Mouse (Mus musculus): ENCODE measurements around the gene Hrc. TPM values are rescaled to one million over a fixed set of nuclear protein-coding genes. Genes with fewer than 3 reads are reported as not detected.

The Hrc gene
- total and polyA plus RNA-seq, 2 experiments from 2014 or later = 0.26 to 0.34 TPM

GRCm38 (mm10) chr7:45331502-45331901 is 3.6 kb upstream of the Hrc start:
- 87% methylated on average over 6 of the region's 6 CpGs for WGBS
- peaks cover 5% of the 10 kb centered on the region; the same call in 1 of the 2 replicates for H3K4me1 ChIP-seq (ENCODE audit: insufficient read depth, low read length)
- no peaks in the 10 kb centered on the region for H3K9me3 ChIP-seq (ENCODE audit: low read length)
- DNase-seq (ENCODE audit: low spot score) = no peak
- H3K4me3 ChIP-seq (ENCODE audit: low read length) = no peak overlapping the region
- no peak overlapping the region for H3K4me2 ChIP-seq (ENCODE audit: low read depth, low read length)
- no peak overlapping the region for H3K27ac ChIP-seq
- peak; percentile 37 for TF ChIP-seq CTCF (IDR thresholded peaks at IDR 0.05; ENCODE audit: low read depth)
- no peak for ATAC-seq
- H3K9ac ChIP-seq (replicated peaks; ENCODE audit: low read length) = no peak overlapping the region
- H3K36me3 ChIP-seq (ENCODE audit: insufficient read depth, low read length) = no peaks in the 10 kb centered on the region; the same call in 1 of the 2 replicates
- H3K27me3 ChIP-seq (ENCODE audit: insufficient read depth, low read length) = no peaks in the 10 kb centered on the region

- 2% methylated on average over 21 of the region's 22 CpGs for WGBS
- Histone ChIP-seq H3K9me3 (ENCODE audit: low read length) (no peaks in the 10 kb centered on the region), H3K4me2 (ENCODE audit: low read depth, low read length) (peak overlapping the region; percentile 93), H3K36me3 (ENCODE audit: insufficient read depth, low read length) (no peaks in the 10 kb centered on the region), H3K4me3 (ENCODE audit: low read length) (peak overlapping the region; percentile 61), H3K9ac (replicated peaks; ENCODE audit: low read length) (peak overlapping the region; percentile 68), H3K4me1 (ENCODE audit: insufficient read depth, low read length) (peaks cover 5% of the 10 kb centered on the region; the same call in 1 of the 2 replicates), H3K27ac (peak overlapping the region; percentile 69), H3K27me3 (ENCODE audit: insufficient read depth, low read length) (no peaks in the 10 kb centered on the region)
- no peak for TF ChIP-seq CTCF (IDR thresholded peaks at IDR 0.05; ENCODE audit: low read depth)
- ATAC-seq = peak; percentile 64
- peak; percentile 56 for DNase-seq (ENCODE audit: low spot score)
Observed at GRCm38 (mm10) chr7:45332685-45333425, 2.2 kb upstream of the Hrc start.

GRCm38 (mm10) chr7:45333431-45333982 is 1.6 kb upstream of the Hrc start, which contains the start of gene Trpm4:
TSS of gene Trpm4 (minus strand) at chr7:45333780.
- H3K36me3 ChIP-seq (ENCODE audit: insufficient read depth, low read length) = no peaks in the 10 kb centered on the region
- H3K9ac ChIP-seq (replicated peaks; ENCODE audit: low read length) = peak within 1 kb of the TSS; percentile 68
- H3K9me3 ChIP-seq (ENCODE audit: low read length) = no peaks in the 10 kb centered on the region
- peaks cover 5% of the 10 kb centered on the region for H3K4me1 ChIP-seq (ENCODE audit: insufficient read depth, low read length)
- peak; percentile 88 for DNase-seq (ENCODE audit: low spot score)
- H3K27ac ChIP-seq = peak within 1 kb of the TSS; percentile 69
- whole genome bisulfite sequencing = under 1% methylated on average over 38 of the region's 38 CpGs
- peak within 1 kb of the TSS; percentile 61 for H3K4me3 ChIP-seq (ENCODE audit: low read length)
- no peaks in the 10 kb centered on the region for H3K27me3 ChIP-seq (ENCODE audit: insufficient read depth, low read length)
- H3K4me2 ChIP-seq (ENCODE audit: low read depth, low read length) = peak within 1 kb of the TSS; percentile 93
- TF ChIP-seq CTCF (IDR thresholded peaks at IDR 0.05; ENCODE audit: low read depth) = no peak
- peak; percentile 78 for ATAC-seq

- peaks cover 11% of the 10 kb centered on the region for H3K4me1 ChIP-seq (ENCODE audit: insufficient read depth, low read length)
- no peak overlapping the region for H3K27ac ChIP-seq
- 30% methylated on average over 3 of the region's 3 CpGs for WGBS
- H3K4me3 ChIP-seq (ENCODE audit: low read length) = no peak overlapping the region
- no peaks in the 10 kb centered on the region for H3K9me3 ChIP-seq (ENCODE audit: low read length)
- no peaks in the 10 kb centered on the region for H3K27me3 ChIP-seq (ENCODE audit: insufficient read depth, low read length)
- no peak for TF ChIP-seq CTCF (IDR thresholded peaks at IDR 0.05; ENCODE audit: low read depth)
- H3K9ac ChIP-seq (replicated peaks; ENCODE audit: low read length) = no peak overlapping the region
- ATAC-seq = no peak
- no peak for DNase-seq (ENCODE audit: low spot score)
- no peaks in the 10 kb centered on the region for H3K36me3 ChIP-seq (ENCODE audit: insufficient read depth, low read length)
- H3K4me2 ChIP-seq (ENCODE audit: low read depth, low read length) = no peak overlapping the region
Observed at GRCm38 (mm10) chr7:45334605-45335004, 485 bp upstream of the Hrc start.

GRCm38 (mm10) chr7:45336319-45336718 is 1.2 kb downstream of the Hrc start:
- Histone ChIP-seq H3K27ac (no peak overlapping the region), H3K4me2 (ENCODE audit: low read depth, low read length) (no peak overlapping the region), H3K4me1 (ENCODE audit: insufficient read depth, low read length) (peaks cover 11% of the 10 kb centered on the region), H3K4me3 (ENCODE audit: low read length) (no peak overlapping the region), H3K9me3 (ENCODE audit: low read length) (no peaks in the 10 kb centered on the region), H3K27me3 (ENCODE audit: insufficient read depth, low read length) (no peaks in the 10 kb centered on the region), H3K36me3 (ENCODE audit: insufficient read depth, low read length) (no peaks in the 10 kb centered on the region), H3K9ac (replicated peaks; ENCODE audit: low read length) (no peak overlapping the region)
- WGBS = 92% methylated on average over 4 of the region's 4 CpGs
- DNase-seq (ENCODE audit: low spot score) = no peak
- no peak for TF ChIP-seq CTCF (IDR thresholded peaks at IDR 0.05; ENCODE audit: low read depth)
- no peak for ATAC-seq

GRCm38 (mm10) chr7:45337469-45337868 is 2.4 kb downstream of the Hrc start:
- Histone ChIP-seq H3K36me3 (ENCODE audit: insufficient read depth, low read length) (no peaks in the 10 kb centered on the region), H3K9me3 (ENCODE audit: low read length) (no peaks in the 10 kb centered on the region), H3K27me3 (ENCODE audit: insufficient read depth, low read length) (no peaks in the 10 kb centered on the region), H3K4me2 (ENCODE audit: low read depth, low read length) (no peak overlapping the region), H3K27ac (no peak overlapping the region), H3K4me3 (ENCODE audit: low read length) (no peak overlapping the region), H3K9ac (replicated peaks; ENCODE audit: low read length) (no peak overlapping the region), H3K4me1 (ENCODE audit: insufficient read depth, low read length) (peaks cover 7% of the 10 kb centered on the region)
- DNase-seq (ENCODE audit: low spot score) (no peak), ATAC-seq (no peak)
- no peak for TF ChIP-seq CTCF (IDR thresholded peaks at IDR 0.05; ENCODE audit: low read depth)
- WGBS = 15% methylated on average over 4 of the region's 4 CpGs

Measured in hindbrain, postnatal 0 days (tissue).